In genomic region chr2:34436321-34436720, GRCm38 (mm10) we compare ENCODE assay signal across 10 mouse cellular contexts.
"Had no signal": no experiment of that assay in that cellular context is flagged by ENCODE, and none has a peak within 500 bp of the region (broad histone marks: within the 10 kb centered on the region; RNA-seq: fewer than 3 reads in every experiment).

No protein-coding gene starts in this region.

- DNase-seq: kidney, adult 18-20 months; kidney, postnatal 10 days; kidney, postnatal 4 days; liver; liver, embryonic 13.5 days; liver, postnatal 0 days; lung, postnatal 14 days; right cerebral cortex, postnatal 25 days; thymus, adult 18-20 months; thymus, postnatal 14 days had no signal
